Mouse (Mus musculus): ENCODE measurements around the gene Iqschfp. TPM values are rescaled to one million over a fixed set of nuclear protein-coding genes. Genes with fewer than 3 reads are reported as not detected.

The Iqschfp gene
- polyA plus RNA-seq, 1 experiment from 2014 or later, result not detected

DNA sequence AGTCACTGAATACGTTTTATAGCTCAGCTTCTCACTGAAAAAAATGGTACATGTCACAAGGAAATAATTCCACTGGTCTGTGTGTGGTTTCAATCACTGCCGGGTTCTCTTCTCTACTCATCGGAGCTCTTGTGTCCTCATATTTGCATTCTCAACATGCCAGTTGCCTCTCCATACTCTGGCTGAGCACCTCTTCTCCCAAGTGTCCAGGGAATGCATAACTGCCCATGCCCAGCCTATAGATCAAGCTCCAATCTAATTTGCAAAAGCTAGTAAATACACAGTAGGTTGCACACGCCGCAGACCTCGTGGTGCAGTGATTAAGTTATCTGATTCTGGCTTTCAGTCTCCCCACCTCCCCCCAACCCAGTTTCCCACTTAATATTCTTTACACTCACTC is 433.5 kb downstream of the Iqschfp start:
- no peaks in the 10 kb centered on the region for H3K4me1 ChIP-seq
- no peak overlapping the region for H3K4me2 ChIP-seq (replicated peaks)
- H3K4me3 ChIP-seq, result no peak overlapping the region
- H3K27me3 ChIP-seq, result no peaks in the 10 kb centered on the region
- H3K27ac ChIP-seq, result no peak overlapping the region
- H3K36me3 ChIP-seq, result no peaks in the 10 kb centered on the region
- no peak for ATAC-seq (ENCODE audit: low FRiP score, low read depth)
- no peak overlapping the region for H3K9ac ChIP-seq
- H3K9me3 ChIP-seq, result no peaks in the 10 kb centered on the region
- 77% methylated on average over 6 of the region's 6 CpGs for WGBS

DNA sequence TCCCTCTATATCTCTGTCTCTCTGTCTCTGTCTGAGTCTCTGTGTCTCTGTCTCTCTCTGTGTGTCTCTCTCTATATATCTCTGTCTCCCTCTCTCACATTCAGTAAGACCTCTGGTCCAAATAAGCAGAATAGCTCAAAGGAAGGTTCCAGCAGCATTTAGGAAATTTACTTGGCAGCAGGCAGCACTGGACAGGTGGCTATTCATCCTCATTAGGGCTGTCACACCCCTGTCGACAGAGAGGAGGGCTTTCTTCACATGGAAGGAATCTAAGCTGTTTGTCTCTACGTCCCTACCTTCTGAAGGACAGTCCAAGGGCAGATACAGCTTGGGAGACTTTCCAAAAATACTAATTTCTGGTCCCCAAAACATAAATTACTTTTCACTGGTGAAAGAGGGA is 440.5 kb downstream of the Iqschfp start:
- 28% methylated on average over 2 of the region's 2 CpGs for WGBS
- ATAC-seq (ENCODE audit: low FRiP score, low read depth), result no peak

DNA sequence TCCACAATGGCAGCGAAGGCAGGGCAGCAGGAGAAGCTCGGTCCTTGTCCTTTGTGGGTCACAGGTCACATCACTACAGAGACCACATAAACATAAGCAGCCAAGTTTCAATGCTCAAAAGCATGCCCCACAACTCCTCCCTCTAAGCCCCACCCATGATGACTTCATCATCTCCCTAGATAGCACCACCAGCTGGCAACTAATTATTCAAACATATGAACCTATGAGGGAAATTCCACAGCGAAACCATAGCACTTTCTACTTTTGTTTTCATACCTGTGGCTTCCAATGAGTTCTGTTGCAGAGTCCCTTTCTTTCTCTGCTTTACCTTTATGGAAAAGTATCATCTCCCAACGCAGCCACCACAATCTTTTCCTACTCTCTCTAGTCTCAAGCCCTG is 443.5 kb downstream of the Iqschfp start:
- no peaks in the 10 kb centered on the region for H3K36me3 ChIP-seq
- H3K27me3 ChIP-seq, result no peaks in the 10 kb centered on the region
- 89% methylated on average over 4 of the region's 4 CpGs for WGBS
- H3K4me2 ChIP-seq (replicated peaks), result no peak overlapping the region
- no peak overlapping the region for H3K27ac ChIP-seq
- no peaks in the 10 kb centered on the region for H3K9me3 ChIP-seq
- no peak for ATAC-seq (ENCODE audit: low FRiP score, low read depth)
- no peak overlapping the region for H3K4me3 ChIP-seq
- H3K9ac ChIP-seq, result no peak overlapping the region
- no peaks in the 10 kb centered on the region for H3K4me1 ChIP-seq

More for the DNA sequence above, 440.5 kb downstream of the Iqschfp start:
- no peak overlapping the region for H3K4me3 ChIP-seq
- H3K27ac ChIP-seq, result no peak overlapping the region
- no peaks in the 10 kb centered on the region for H3K36me3 ChIP-seq
- H3K4me1 ChIP-seq, result no peaks in the 10 kb centered on the region
- H3K9me3 ChIP-seq, result no peaks in the 10 kb centered on the region
- no peak overlapping the region for H3K4me2 ChIP-seq (replicated peaks)
- H3K9ac ChIP-seq, result no peak overlapping the region
- H3K27me3 ChIP-seq, result no peaks in the 10 kb centered on the region

DNA sequence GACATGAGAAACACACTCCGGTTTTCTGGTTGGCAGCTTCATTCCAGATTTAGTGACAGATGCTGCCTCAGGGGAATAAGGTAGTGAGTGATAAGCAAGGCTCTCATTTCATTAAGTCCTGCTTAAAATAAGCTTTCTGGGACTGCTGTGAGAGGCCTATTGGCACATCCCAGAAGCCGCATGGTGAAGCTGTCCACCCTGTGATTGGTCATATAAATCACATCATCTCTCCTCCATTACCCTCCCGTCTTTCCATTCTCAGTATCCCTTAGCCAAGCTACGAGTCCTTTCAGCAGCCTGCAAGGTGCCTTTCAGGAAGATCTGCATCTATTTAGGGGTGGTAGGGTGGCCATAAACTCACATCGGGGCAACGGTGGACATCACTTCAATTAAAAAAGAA is 458.6 kb downstream of the Iqschfp start:
- H3K4me1 ChIP-seq, result peaks cover 9% of the 10 kb centered on the region
- no peak overlapping the region for H3K9ac ChIP-seq
- no peak overlapping the region for H3K4me2 ChIP-seq (replicated peaks)
- H3K36me3 ChIP-seq, result no peaks in the 10 kb centered on the region
- peaks cover 9% of the 10 kb centered on the region; the same call in 1 of the 2 replicates for H3K9me3 ChIP-seq
- WGBS, result 58% methylated on average over 6 of the region's 6 CpGs
- peaks cover 7% of the 10 kb centered on the region; the same call in 1 of the 2 replicates for H3K27me3 ChIP-seq
- H3K4me3 ChIP-seq, result no peak overlapping the region
- ATAC-seq (ENCODE audit: low FRiP score, low read depth), result no peak
- H3K27ac ChIP-seq, result no peak overlapping the region

DNA sequence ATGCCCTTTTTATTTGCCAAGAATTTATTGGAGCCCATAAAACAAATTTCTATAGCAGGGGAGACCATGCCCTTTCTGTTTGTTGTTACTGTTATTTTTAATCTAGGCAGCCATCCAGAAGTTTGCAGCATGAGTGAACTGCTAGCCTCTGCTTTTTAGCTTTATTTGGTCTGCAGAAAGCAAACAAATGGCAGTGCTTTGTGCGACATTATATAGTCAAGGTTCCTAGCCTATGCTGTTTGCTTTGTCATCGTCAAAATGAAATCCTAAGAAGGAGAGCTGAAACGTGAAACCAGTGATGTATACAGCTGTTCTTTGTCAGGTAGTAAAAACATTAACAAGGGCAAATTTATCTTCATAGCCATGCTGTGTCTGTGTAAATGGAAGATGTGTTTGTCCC is 459.4 kb downstream of the Iqschfp start:
- peaks cover 7% of the 10 kb centered on the region; the same call in 1 of the 2 replicates for H3K27me3 ChIP-seq
- no peak for ATAC-seq (ENCODE audit: low FRiP score, low read depth)
- H3K4me2 ChIP-seq (replicated peaks), result no peak overlapping the region
- H3K9ac ChIP-seq, result no peak overlapping the region
- H3K36me3 ChIP-seq, result no peaks in the 10 kb centered on the region
- H3K27ac ChIP-seq, result no peak overlapping the region
- 14% methylated on average over 3 of the region's 3 CpGs for WGBS
- peaks cover 9% of the 10 kb centered on the region for H3K4me1 ChIP-seq
- H3K4me3 ChIP-seq, result no peak overlapping the region
- peaks cover 9% of the 10 kb centered on the region; the same call in 1 of the 2 replicates for H3K9me3 ChIP-seq

DNA sequence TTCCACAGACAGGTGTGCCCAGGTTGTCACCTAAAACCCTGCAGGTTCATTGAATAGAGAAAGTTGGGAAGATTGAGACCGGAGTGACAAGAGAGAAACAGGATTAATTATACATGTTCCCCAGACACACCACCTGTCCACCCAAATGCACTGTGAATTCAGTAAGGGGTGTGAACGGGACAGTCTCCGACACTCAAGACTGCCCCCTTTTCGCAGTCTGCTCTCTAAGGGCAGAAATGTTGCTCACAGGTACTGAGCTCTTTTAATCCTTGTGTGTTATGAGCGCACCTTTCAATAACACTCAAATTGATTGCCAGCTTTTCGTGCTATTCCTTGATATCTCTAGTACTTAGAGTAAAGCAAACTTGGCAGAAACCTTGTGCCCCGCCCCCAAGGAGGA is 460.9 kb downstream of the Iqschfp start:
- 90% methylated on average over 7 of the region's 7 CpGs for WGBS
- H3K36me3 ChIP-seq, result no peaks in the 10 kb centered on the region
- no peak overlapping the region for H3K4me2 ChIP-seq (replicated peaks)
- H3K27me3 ChIP-seq, result peaks cover 7% of the 10 kb centered on the region; the same call in 1 of the 2 replicates
- H3K9me3 ChIP-seq, result peaks cover 9% of the 10 kb centered on the region; the same call in 1 of the 2 replicates
- H3K4me1 ChIP-seq, result peaks cover 9% of the 10 kb centered on the region
- H3K4me3 ChIP-seq, result no peak overlapping the region
- no peak overlapping the region for H3K9ac ChIP-seq
- ATAC-seq (ENCODE audit: low FRiP score, low read depth), result no peak
- H3K27ac ChIP-seq, result no peak overlapping the region

DNA sequence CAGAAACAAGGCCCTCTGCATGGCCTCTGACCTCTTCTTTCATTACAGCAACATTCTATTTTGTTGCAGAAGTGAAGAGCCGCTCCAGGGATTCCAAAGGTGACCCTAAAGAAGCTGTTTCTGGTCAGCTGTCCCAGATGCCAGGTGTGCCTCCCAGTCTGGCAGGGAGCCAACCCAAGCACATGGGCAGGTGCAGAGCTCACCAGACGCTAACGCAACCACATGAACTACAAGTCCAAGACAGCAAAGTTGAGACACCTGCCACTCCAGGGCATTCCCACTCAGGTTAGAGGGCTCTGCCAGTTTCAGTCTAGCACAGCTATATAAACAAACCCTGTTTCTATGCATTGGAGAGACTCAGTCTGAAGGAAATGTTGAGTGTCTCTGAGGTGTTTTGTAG is 461.5 kb downstream of the Iqschfp start:
- no peak overlapping the region for H3K4me3 ChIP-seq
- H3K4me2 ChIP-seq (replicated peaks), result no peak overlapping the region
- no peak overlapping the region for H3K9ac ChIP-seq
- H3K27me3 ChIP-seq, result peaks cover 7% of the 10 kb centered on the region; the same call in 1 of the 2 replicates
- no peak overlapping the region for H3K27ac ChIP-seq
- peaks cover 9% of the 10 kb centered on the region; the same call in 1 of the 2 replicates for H3K9me3 ChIP-seq
- ATAC-seq (ENCODE audit: low FRiP score, low read depth), result no peak
- 32% methylated on average over 3 of the region's 3 CpGs for WGBS
- no peaks in the 10 kb centered on the region for H3K36me3 ChIP-seq
- H3K4me1 ChIP-seq, result peaks cover 9% of the 10 kb centered on the region

DNA sequence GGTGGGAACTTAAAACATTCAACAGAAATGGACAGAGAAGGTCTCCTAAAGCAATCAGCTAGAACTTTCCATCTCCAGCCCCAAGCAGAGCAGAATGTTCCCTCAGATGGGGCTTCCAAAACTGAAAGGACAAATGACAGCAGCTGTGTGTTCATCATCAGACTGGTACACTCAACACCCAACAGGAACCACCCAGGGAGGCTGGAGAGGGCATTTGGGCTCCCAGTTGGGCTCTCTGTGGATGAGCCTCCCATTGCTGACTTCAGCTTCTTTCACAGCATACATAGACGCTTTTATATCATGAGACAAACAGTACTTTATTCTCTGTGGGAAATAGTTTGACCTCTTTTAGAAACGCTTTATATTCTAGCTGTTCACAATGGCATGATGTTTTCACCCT is 464.5 kb downstream of the Iqschfp start:
- Histone ChIP-seq H3K9me3 (peaks cover 9% of the 10 kb centered on the region; the same call in 1 of the 2 replicates), H3K27ac (no peak overlapping the region), H3K27me3 (peaks cover 7% of the 10 kb centered on the region; the same call in 1 of the 2 replicates), H3K36me3 (no peaks in the 10 kb centered on the region), H3K4me2 (replicated peaks) (no peak overlapping the region), H3K4me1 (peaks cover 3% of the 10 kb centered on the region), H3K9ac (no peak overlapping the region), H3K4me3 (no peak overlapping the region)
- ATAC-seq (ENCODE audit: low FRiP score, low read depth), result no peak
- 82% methylated on average over 2 of the region's 2 CpGs for WGBS

DNA sequence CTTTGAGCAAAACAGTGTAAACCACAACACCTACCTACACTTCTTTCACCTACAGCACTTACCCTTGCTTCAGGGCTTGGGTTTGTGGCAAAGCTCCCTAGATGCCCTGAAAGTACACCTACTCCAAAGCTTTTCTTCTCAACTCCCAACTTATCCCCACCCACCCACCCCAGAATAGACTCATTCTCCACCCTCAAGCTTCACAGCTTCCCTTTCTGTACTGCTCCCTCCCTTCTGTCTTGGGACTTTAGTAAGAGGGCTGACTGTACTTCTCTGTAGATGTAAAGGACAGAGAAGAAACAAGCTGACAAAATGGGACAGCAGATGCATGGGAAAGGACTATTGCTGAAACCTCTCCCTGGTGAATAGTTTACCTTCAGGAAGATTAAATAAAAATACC is 476.0 kb downstream of the Iqschfp start:
- no peak overlapping the region for H3K4me2 ChIP-seq (replicated peaks)
- H3K27me3 ChIP-seq, result no peaks in the 10 kb centered on the region
- H3K9ac ChIP-seq, result no peak overlapping the region
- no peaks in the 10 kb centered on the region for H3K36me3 ChIP-seq
- H3K4me3 ChIP-seq, result no peak overlapping the region
- H3K9me3 ChIP-seq, result no peaks in the 10 kb centered on the region
- H3K4me1 ChIP-seq, result no peaks in the 10 kb centered on the region
- ATAC-seq (ENCODE audit: low FRiP score, low read depth), result no peak
- no peak overlapping the region for H3K27ac ChIP-seq

DNA sequence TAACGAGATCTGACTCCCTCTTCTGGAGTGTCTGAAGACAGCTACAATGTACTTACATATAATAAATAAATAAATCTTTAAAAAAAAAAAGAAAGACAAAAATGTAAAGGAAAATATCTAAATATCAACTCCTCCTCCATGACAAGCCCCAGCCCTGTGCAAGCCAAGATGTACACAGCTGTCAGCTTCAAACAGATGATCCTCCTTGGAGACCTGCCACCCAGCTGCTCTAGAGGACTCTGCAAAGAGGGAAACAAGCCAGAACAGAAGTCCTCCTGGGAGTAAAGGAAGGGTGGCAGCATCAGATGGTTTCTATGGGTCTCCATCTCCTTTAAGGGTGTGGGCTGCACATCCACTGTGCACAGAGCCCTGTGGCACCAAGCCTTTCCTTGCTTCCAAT is 480.9 kb downstream of the Iqschfp start:
- Histone ChIP-seq H3K4me2 (replicated peaks) (no peak overlapping the region), H3K27ac (no peak overlapping the region), H3K27me3 (no peaks in the 10 kb centered on the region), H3K4me1 (0 out of 2 replicates have a peak, but pooled peaks cover 3% of the 10 kb centered on the region), H3K4me3 (no peak overlapping the region), H3K9me3 (no peaks in the 10 kb centered on the region), H3K36me3 (no peaks in the 10 kb centered on the region), H3K9ac (no peak overlapping the region)
- no peak for ATAC-seq (ENCODE audit: low FRiP score, low read depth)
- WGBS, result 71% methylated on average over 1 of the region's 1 CpGs

DNA sequence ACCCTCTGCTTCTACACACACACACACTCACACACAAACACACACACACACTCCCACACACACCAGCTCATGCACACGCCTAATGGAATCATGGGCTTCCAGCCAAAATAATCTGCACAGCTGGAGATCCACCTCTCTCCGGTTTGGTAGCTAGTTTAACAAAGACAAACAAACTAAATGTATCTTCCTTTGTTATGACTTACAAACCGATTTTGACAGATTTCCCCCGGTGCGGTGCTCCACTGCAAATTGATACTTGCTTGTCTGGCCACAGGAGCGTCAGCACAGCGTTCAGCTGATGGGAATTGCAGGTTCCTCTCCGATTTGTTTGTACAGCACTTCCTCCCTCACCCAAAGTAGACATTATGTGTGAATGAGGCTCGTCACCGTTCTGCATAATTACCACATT is 483.1 kb downstream of the Iqschfp start:
- no peaks in the 10 kb centered on the region for H3K36me3 ChIP-seq
- peaks cover 9% of the 10 kb centered on the region; the same call in 1 of the 2 replicates for H3K4me1 ChIP-seq
- no peak overlapping the region for H3K4me3 ChIP-seq
- no peaks in the 10 kb centered on the region for H3K27me3 ChIP-seq
- no peak overlapping the region for H3K27ac ChIP-seq
- no peak overlapping the region for H3K4me2 ChIP-seq (replicated peaks)
- H3K9me3 ChIP-seq, result no peaks in the 10 kb centered on the region
- H3K9ac ChIP-seq, result no peak overlapping the region
- 55% methylated on average over 10 of the region's 10 CpGs for WGBS
- ATAC-seq (ENCODE audit: low FRiP score, low read depth), result no peak

DNA sequence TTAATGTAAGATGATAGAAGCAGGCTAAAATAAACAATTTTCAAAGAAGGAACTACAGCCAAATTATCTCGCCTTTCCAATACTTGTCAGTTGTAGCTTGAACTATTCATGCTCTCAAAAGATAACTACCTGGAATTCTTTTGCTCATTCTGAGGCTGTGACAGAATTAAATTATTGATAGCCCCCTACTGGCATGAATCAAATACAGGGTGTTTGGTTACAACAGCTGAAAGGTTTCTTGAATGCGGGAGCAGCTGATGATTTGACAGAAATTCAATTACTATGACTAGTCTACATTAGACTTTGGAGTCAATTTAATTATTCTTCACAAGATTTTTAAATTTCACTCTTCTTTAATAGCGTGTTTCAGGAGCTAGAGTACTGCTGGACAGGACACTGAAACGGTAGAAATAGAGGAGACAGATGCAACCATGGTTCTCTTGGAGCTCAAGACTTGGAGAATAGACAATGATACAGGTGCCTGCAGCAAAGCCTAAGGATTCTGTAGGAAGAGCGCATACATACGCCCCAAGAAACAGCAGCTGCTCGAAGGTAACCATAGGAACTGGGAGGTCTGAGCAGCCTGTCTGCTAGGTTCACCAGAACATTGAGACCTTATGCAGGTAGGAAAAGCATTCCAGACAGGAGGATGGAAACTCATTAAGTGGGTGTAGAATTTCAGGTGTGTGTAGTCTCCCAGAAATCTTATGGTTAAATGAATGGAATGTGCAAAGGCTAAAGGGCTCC is 485.6 kb downstream of the Iqschfp start:
- no peak for ATAC-seq (ENCODE audit: low FRiP score, low read depth)

DNA sequence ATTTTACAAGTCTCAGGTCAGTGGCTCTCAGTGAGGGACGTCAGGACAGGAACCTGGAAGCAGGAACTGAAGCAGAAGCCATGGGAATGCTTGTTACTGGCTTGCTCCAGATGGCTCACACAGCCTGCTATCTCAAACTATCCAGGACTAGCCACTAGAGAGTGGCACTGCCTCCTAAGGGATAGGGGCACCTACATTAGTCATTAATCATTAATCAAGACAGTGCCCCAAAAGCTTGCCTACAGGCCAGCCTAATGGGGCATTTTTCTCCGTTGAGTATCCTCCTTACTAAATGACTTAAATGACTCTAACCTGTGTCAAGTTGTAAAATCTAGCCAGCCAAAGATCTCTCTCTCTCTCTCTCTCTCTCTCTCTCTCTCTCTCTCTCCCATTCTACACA is 486.8 kb downstream of the Iqschfp start:
- Histone ChIP-seq H3K9me3 (no peaks in the 10 kb centered on the region), H3K4me1 (peaks cover 9% of the 10 kb centered on the region; the same call in 1 of the 2 replicates), H3K4me2 (replicated peaks) (no peak overlapping the region), H3K9ac (no peak overlapping the region), H3K27me3 (no peaks in the 10 kb centered on the region), H3K4me3 (no peak overlapping the region), H3K36me3 (no peaks in the 10 kb centered on the region), H3K27ac (no peak overlapping the region)
- WGBS, result 42% methylated on average over 2 of the region's 2 CpGs
- ATAC-seq (ENCODE audit: low FRiP score, low read depth), result no peak

More for the DNA sequence above, 485.6 kb downstream of the Iqschfp start:
- Histone ChIP-seq H3K4me2 (replicated peaks) (no peak overlapping the region), H3K27me3 (no peaks in the 10 kb centered on the region), H3K27ac (no peak overlapping the region), H3K9me3 (no peaks in the 10 kb centered on the region), H3K4me3 (no peak overlapping the region), H3K4me1 (peaks cover 9% of the 10 kb centered on the region; the same call in 1 of the 2 replicates), H3K36me3 (no peaks in the 10 kb centered on the region), H3K9ac (no peak overlapping the region)
- WGBS, result 77% methylated on average over 7 of the region's 7 CpGs
